Mouse (Mus musculus) liver, embryonic 14.5 days (tissue): Measurements from ENCODE around the gene Gm10401.

ENCODE experiments used
- CTCF ChIP-seq: IDR thresholded peaks from 2 replicates; pipeline ENCODE4 v1.5.1; 2016; ENCODE audit warnings: antibody characterized with exemption, low read depth, control low read depth
- EP300 ChIP-seq: IDR thresholded peaks from 2 replicates; pipeline ENCODE4 v1.6.1; 2016; ENCODE audit warnings: antibody characterized with exemption, low read depth

DNA sequence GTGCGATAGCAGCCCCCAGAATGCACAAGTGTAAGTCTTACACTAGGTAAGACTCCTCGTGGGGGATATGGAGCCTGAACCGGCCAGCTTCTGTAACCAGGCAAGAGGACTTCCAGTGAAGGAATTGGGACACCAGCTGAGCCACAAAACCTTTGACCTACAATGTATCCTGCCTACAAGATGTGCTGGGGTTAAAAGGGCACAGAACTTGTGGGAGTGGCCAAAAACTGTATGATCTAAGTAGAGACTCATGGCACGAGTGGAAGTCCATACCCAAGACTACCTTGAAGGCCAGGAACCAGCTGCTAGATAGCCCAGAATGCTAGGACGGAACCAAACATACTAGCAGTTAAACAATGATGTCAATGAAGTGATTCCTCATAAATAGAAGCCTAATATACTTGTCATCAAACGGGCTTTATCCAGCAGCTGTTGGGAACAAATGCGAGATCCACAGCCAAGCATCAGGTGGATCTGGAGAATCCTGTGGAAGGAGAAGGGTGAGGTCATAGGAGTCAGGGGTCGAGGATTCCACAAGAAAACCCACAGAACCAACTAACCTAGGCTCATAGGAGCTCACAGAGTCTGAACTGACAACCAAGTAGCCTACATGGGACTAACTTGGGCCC is 37.9 kb downstream of the Gm10401 start:
- no peak for TF ChIP-seq CTCF
- TF ChIP-seq EP300 = no peak
